Mouse (Mus musculus): ENCODE data around the gene Eml6.

GRCm38 (mm10) chr11:29944661-29945060 lies 81.2 kb downstream of the Eml6 start:
- no peak for TF ChIP-seq ZC3H11A (IDR thresholded peaks at IDR 0.05; ENCODE audit: borderline replicate concordance, low read depth, low read length)
- no peak for TF ChIP-seq CHD2 (IDR thresholded peaks at IDR 0.05; ENCODE audit: low read depth, low read length)
- no peak for TF ChIP-seq ZNF384 (IDR thresholded peaks at IDR 0.05; ENCODE audit: low read depth, low read length)
- TF ChIP-seq MAFK (IDR thresholded peaks at IDR 0.05; ENCODE audit: insufficient read depth, low read depth, low read length): no peak
- TF ChIP-seq HCFC1 (IDR thresholded peaks at IDR 0.05; ENCODE audit: borderline replicate concordance, insufficient read depth, low read length): no peak
